21 mouse cellular contexts compared by ENCODE assay signal in genomic region chr4:65711678-65712077, GRCm38 (mm10).
DNase-seq lines count a peak whose midpoint lies in the region; ATAC-seq and TF ChIP-seq lines count a peak whose summit lies in the region.
"Had no signal": no experiment of that assay in that cellular context is flagged by ENCODE, and none has a peak within 500 bp of the region (broad histone marks: within the 10 kb centered on the region; RNA-seq: fewer than 3 reads in every experiment).

No protein-coding gene starts in this region.

- H3K4me1 ChIP-seq in lung, adult 2 months (ENCODE audit: control insufficient read depth, insufficient read depth, low read length), result no peaks in the 10 kb centered on the region
- H3K4me1 ChIP-seq: embryonic facial prominence, embryonic 12.5 days; limb, embryonic 13.5 days; liver, embryonic 13.5 days; lung, embryonic 15.5 days; midbrain, embryonic 10.5 days had no signal

- WGBS in lung, adult 2 months, result 80% methylated on average over 2 of the region's 2 CpGs

- TF ChIP-seq POLR2A in lung, adult 2 months (IDR thresholded peaks at IDR 0.05; ENCODE audit: borderline replicate concordance, extremely low read depth, low read depth, low read length), result no peak

- no peak overlapping the region for H3K4me3 ChIP-seq in lung, adult 2 months (replicated peaks; ENCODE audit: extremely low read depth, low read depth, low read length)
- H3K4me3 ChIP-seq: embryonic facial prominence, embryonic 12.5 days; erythroblast, embryonic 14.5 days; limb, embryonic 13.5 days; liver, embryonic 13.5 days; lung, embryonic 15.5 days; midbrain, embryonic 10.5 days had no signal

- TF ChIP-seq CTCF in lung, adult 2 months (IDR thresholded peaks at IDR 0.05; ENCODE audit: insufficient read depth, low read length), result no peak

- no peak for DNase-seq in cerebellum, postnatal 4 days (ENCODE audit: low spot score in 2 of 2)
- peak; percentile 25 for DNase-seq in layer of hippocampus, adult 9-11 months
- no peak for DNase-seq in layer of hippocampus, adult 11-12 months (ENCODE audit: low spot score)
- peak; percentile 88 for DNase-seq in cerebellum, adult 9-11 months
- DNase-seq in telencephalon, adult 2 months (ENCODE audit: low read depth, low spot score), result peak; percentile 28
- no peak for DNase-seq in lung, adult 2 months
- no peak for DNase-seq in thymus, postnatal 10 days (ENCODE audit: low spot score in 2 of 2)
- DNase-seq: adrenal gland, adult 8-10 months; gastrocnemius, postnatal 25 days; kidney, adult 9 months; kidney, postnatal 25 days; liver, embryonic 13.5 days; thymus, postnatal 14 days had no signal

- ATAC-seq in cerebellum, adult (ENCODE audit: insufficient number of reproducible peaks, low FRiP score, low TSS enrichment), result peak; percentile 89
- ATAC-seq: inflammation-experienced regulatory T-cells, adult 6 months; Patski had no signal

Comparison
In these comparisons a context has a peak if more than half of its experiments do, and no peak if none do; other contexts are left out.
1. DNase-seq: peak in layer of hippocampus, adult 9-11 months (single experiment), cerebellum, adult 9-11 months (single experiment) and telencephalon, adult 2 months (single experiment); none in cerebellum, postnatal 4 days (0 of 2), layer of hippocampus, adult 11-12 months (single experiment), lung, adult 2 months (single experiment) and thymus, postnatal 10 days (0 of 2).